Mouse (Mus musculus): ENCODE measurements at regions not wholly inside any gene's neighbourhood (a gene's known extent, or its start where the extent isn't known, plus 50 kb on each side); places are given as distances from the start of the nearest gene placed in this dataset.
"Not testable (repeated sequence)": the region's sequence is repeated elsewhere in the genome, so short reads cannot be mapped to it uniquely, and the experiment has no call there.

DNA sequence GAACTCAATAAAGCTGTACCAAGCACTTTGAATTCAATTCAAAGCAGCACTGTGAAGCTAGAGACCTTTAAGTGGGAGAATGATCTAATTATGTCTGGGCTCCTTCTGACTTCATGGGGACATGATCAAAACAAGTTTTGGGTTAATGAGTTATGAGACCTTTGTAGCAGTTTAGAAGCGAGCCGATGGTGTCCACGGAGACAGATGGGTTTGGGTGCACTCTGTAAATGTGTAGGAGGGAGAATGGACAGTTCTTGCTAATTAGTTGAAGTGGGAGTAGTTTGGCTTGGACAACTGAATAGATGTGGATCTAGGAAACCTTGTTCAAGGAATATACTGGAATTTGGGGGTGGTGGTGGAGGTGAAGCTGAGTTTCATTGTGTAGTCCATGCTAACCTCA, 186.3 kb upstream of the Cldn34b3 start:
- DNase-seq (ENCODE audit: low read depth) = no peak

DNA sequence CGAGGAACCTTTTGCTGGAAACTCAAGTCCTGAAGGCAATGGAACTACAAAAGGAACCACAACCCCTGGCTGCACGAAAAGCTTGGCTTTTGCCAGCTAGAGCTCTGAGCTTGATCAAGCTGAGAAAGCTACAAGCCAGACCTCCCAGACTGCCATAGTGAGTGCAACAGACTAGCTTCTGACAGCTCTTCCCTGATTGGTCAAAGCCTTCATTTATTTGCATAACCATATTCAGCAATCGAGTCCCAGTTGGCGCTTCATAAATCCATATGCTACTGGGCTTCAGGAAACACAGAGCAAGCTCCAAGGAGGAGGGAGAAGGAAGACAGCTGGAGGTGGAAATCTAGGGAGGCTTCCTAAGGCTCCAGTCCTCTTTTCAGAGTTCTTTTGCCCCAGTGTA, 181.4 kb upstream of the Cldn34b3 start:
- peak; percentile 1 for DNase-seq (ENCODE audit: low read depth)

GRCm38 (mm10) chrX:76110763-76111474, 153.2 kb upstream of the Cldn34b3 start:
- DNase-seq (ENCODE audit: low read depth) = no peak

DNA sequence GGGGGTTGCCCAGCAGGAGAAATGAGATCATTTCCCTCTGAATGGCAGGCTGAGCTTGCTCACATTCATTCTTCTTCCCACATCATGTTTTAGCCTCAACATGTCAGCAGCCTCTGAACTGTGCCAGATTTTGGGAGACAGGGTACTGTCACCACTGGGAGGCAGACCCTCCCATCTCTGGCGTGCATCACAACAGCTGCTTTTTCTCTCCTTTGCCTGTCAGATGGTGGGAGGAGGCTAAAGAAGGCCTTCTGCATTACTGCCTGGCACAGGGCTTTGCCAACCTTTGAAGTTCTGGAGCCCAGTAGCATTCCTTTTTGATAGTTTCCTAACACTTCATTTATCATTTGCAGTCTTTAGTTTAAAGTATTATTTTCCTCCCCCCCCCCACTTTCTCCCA, 148.0 kb upstream of the Cldn34b3 start:
- DNase-seq (ENCODE audit: low read depth) = no peak

DNA sequence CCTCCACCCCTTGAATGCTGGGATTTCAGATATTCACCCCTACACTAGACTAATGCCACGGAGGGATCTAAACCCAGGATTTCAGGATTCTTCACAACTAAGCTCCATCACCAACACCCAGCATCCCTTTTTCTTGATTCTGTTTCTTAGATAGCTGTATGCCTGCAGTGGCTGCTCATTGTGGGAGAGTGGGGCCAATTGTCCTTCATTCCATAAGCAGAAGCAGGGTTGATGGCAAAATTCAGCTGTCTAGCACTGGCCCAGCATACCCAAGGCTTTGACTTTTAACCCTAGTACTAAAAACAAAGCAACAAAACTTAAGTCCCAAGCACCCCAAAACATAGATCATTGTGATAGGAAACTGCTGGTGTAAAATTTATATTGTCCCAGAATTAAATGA, 147.5 kb upstream of the Cldn34b3 start:
- no peak for DNase-seq (ENCODE audit: low read depth)

DNA sequence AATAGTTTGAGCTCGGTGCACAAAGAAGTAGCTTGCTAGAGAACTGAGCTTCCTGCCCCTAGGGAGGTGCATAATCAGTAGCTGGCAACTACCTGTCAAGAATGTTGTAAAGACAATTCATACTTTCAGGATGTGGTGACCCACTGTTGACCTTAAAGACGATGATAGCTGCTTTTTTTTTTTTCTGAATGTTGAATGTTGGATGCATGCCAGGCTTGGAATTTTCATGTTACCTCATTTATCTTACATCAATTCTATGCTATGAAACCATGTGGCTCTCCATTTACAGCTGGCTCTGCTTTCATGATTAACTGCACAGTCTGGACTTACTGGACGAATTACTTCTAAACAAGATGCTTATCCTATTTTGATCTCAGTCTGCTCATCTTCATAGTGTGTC, 143.2 kb upstream of the Cldn34b3 start:
- no peak for DNase-seq (ENCODE audit: low read depth)

GRCm38 (mm10) chrX:76123355-76123754, 140.7 kb upstream of the Cldn34b3 start:
- DNase-seq (ENCODE audit: low read depth) = peak; percentile 6

DNA sequence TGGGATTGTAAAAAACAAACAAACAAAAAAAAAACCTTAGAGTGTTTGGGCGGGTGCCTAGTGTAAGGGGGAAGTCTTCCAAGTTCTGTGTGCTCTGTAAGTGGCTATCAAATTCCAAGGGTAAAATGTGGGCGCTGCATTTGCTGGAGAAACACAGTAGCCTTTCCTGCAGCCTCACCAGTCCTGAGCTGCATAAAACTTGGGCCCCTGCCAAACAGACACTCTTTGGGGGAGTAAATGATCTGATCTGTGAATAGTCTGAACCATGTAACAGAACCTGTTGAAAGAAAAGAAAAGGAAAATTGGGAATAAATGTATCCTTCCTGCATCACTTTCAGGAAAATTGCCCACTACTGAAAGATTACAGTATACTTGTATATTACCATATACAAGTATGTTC, 126.4 kb upstream of the Cldn34b3 start:
- DNase-seq (ENCODE audit: low read depth) = peak; percentile 30

- peak; percentile 2 for DNase-seq (ENCODE audit: low read depth)
Observed at GRCm38 (mm10) chrX:76141022-76141421, 123.1 kb upstream of the Cldn34b3 start.

GRCm38 (mm10) chrX:76174806-76175205, 89.3 kb upstream of the Cldn34b3 start:
- DNase-seq (ENCODE audit: low read depth) = not testable (repeated sequence)

DNA sequence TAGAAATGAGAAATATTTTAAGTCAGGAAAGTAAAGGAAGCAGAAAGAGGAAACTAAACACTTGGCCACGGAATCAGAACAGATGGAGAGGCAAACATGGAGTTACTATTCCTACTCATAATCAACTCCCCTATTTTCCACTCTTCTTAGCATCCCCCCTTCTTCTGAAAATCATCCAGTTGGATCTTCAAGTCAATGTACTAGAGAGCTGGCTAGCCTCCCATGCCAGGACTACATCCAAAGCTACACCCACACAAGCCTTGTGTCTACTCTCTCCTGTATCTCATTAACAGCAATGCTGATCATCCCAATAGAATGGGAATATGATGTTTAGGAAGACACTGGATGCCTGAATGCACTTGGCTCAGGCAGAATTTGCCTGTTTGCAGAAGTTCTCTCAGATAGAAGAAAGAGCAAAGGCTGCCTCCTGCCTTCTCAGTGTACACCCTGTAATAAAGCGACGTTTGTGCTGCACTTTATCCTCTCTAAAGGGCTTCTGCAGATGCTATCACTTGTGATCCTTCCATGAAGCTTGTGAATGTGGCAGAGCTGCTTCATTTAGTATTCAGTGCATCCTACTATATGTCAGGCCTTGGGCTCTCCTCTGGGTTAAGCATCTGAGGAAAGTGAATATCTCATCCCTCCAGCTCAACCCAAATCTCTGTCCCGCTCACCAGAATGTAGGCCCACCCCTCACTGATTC, 82.5 kb upstream of the Cldn34b3 start:
- DNase-seq (ENCODE audit: low read depth) = no peak

DNA sequence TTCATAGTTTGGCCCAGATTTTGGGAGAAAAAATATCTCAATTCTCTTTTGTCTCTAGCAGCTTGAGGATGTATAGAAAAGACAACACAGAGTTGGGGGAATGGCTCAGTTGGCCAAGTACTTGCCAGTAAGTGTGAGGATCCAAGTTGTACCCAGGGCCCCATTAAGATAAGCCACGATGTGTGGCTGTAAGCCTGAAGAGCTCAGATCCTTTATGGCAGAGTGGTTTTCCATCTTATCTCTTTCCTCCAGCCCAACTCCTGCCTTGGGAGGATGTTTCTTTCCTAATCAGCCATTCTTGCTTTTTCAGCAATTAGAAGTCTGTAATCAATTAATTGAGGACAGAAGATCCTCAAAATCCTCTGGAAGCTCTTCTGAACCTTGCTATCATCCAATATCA, 63.5 kb upstream of the Cldn34b3 start:
- DNase-seq (ENCODE audit: low read depth) = no peak

- peak; percentile 75 for DNase-seq (ENCODE audit: low read depth)
Observed at GRCm38 (mm10) chrX:76201366-76201765, 62.7 kb upstream of the Cldn34b3 start.

Data from NIH3T3 (cell line).